Mouse (Mus musculus) stomach, embryonic 14.5 days (tissue): Measurements from ENCODE around the gene Boll. TPM values are rescaled to one million over a fixed set of nuclear protein-coding genes. Genes with fewer than 3 reads are reported as not detected.

Source experiments
- ATAC-seq: fragments of 200-750 bp; cut with Nextera tagmentation; 2 replicates; pipeline ENCODE4 v1.8.0; 2017; ENCODE audit warnings: low read depth, moderate TSS enrichment; ENCODE audit not compliant: insufficient number of reproducible peaks, insufficient read depth, low FRiP score
- H3K27ac ChIP-seq: fragments of 300-500 bp; sonication (generic); 2 replicates; pipeline ENCODE4 v1.5.1; 2014; ENCODE audit warnings: mild to moderate bottlenecking, low read length, moderate library complexity, mixed read lengths
- H3K27me3 ChIP-seq: fragments of 300-500 bp; sonication (generic); 2 replicates; pipeline ENCODE4 v1.6.1; 2014; ENCODE audit warnings: low read length, control low read depth, mixed read lengths; ENCODE audit not compliant: control insufficient read depth, insufficient read depth
- H3K36me3 ChIP-seq: fragments of 300-500 bp; sonication (generic); 2 replicates; pipeline ENCODE4 v1.6.1; 2014; ENCODE audit warnings: mild to moderate bottlenecking, control low read depth, low read length, moderate library complexity, mixed read lengths; ENCODE audit not compliant: control insufficient read depth, insufficient read depth
- H3K4me1 ChIP-seq: fragments of 300-500 bp; sonication (generic); 2 replicates; pipeline ENCODE4 v1.6.1; 2014; ENCODE audit warnings: low read length, control low read depth, mixed read lengths; ENCODE audit not compliant: control insufficient read depth, insufficient read depth
- H3K4me2 ChIP-seq: fragments of 300-500 bp; sonication (generic); replicated peaks from 2 replicates; pipeline ENCODE4 v1.6.1; 2014; ENCODE audit warnings: low read depth, low read length, control low read depth
- H3K4me3 ChIP-seq: fragments of 300-500 bp; sonication (generic); 2 replicates; pipeline ENCODE4 v1.5.1; 2014; ENCODE audit warnings: low read depth, low read length, control low read depth
- H3K9ac ChIP-seq: fragments of 300-500 bp; sonication (generic); replicated peaks from 2 replicates; pipeline ENCODE4 v1.6.1; 2014; ENCODE audit warnings: low read depth, mild to moderate bottlenecking, control low read depth, low read length, moderate library complexity, mixed read lengths
- H3K9me3 ChIP-seq: fragments of 300-500 bp; sonication (generic); 2 replicates; pipeline ENCODE4 v1.6.1; 2016; ENCODE audit warnings: low read depth, low read length, control low read depth; ENCODE audit not compliant: control insufficient read depth
- WGBS: fragments of 180-500 bp; shearing (Covaris S2); extraction: QIAGEN DNeasy Blood & Tissue Kit; methylation state at CpG from one replicate; pipeline ENCODE4 v1.1.7; 2014; 5-methylcytosine and 5-hydroxymethylcytosine counted together
- polyA plus RNA-seq: library from polyadenylated mRNA; unstranded; fragments of >200 nt; fragmentation: Nextera tagmentation; extraction: Ambion mirVana; gene quantifications from 2 replicates; pipeline ENCODE4 v1.2.1, GENCODE M21; 2014

Gene Boll
- polyA plus RNA-seq, 1 experiment from 2014 or later, result 0.38 TPM

GRCm38 (mm10) chr1:55236487-55236886 lies 126.8 kb downstream of the Boll start:
- no peaks in the 10 kb centered on the region for H3K36me3 ChIP-seq
- H3K4me1 ChIP-seq, result peaks cover 23% of the 10 kb centered on the region
- no peaks in the 10 kb centered on the region for H3K9me3 ChIP-seq
- H3K27me3 ChIP-seq, result no peaks in the 10 kb centered on the region
- 28% methylated on average over 5 of the region's 5 CpGs for WGBS
- no peak for ATAC-seq
- H3K9ac ChIP-seq, result peak overlapping the region; percentile 69; the same call in 1 of the 2 replicates
- H3K4me3 ChIP-seq, result peak overlapping the region; percentile 88
- no peak overlapping the region for H3K27ac ChIP-seq
- peak overlapping the region; percentile 98 for H3K4me2 ChIP-seq

GRCm38 (mm10) chr1:55234910-55235520 lies 128.3 kb downstream of the Boll start:
- WGBS, result 64% methylated on average over 16 of the region's 16 CpGs
- no peak overlapping the region for H3K4me2 ChIP-seq
- no peak for ATAC-seq
- H3K4me1 ChIP-seq, result peaks cover 17% of the 10 kb centered on the region
- no peaks in the 10 kb centered on the region for H3K9me3 ChIP-seq
- no peaks in the 10 kb centered on the region for H3K36me3 ChIP-seq
- H3K27me3 ChIP-seq, result no peaks in the 10 kb centered on the region
- H3K4me3 ChIP-seq, result no peak overlapping the region
- no peak overlapping the region for H3K9ac ChIP-seq
- H3K27ac ChIP-seq, result no peak overlapping the region

GRCm38 (mm10) chr1:55228256-55228884 lies 134.9 kb downstream of the Boll start:
- Histone ChIP-seq H3K27ac (no peak overlapping the region), H3K9ac (no peak overlapping the region), H3K4me3 (no peak overlapping the region), H3K27me3 (no peaks in the 10 kb centered on the region), H3K9me3 (no peaks in the 10 kb centered on the region), H3K4me1 (peaks cover 2% of the 10 kb centered on the region; the same call in 1 of the 2 replicates), H3K4me2 (no peak overlapping the region), H3K36me3 (no peaks in the 10 kb centered on the region)
- 85% methylated on average over 8 of the region's 8 CpGs for WGBS
- ATAC-seq, result no peak

- Histone ChIP-seq H3K4me3 (no peak overlapping the region), H3K9ac (no peak overlapping the region), H3K4me2 (no peak overlapping the region), H3K36me3 (no peaks in the 10 kb centered on the region), H3K4me1 (peaks cover 8% of the 10 kb centered on the region; the same call in 1 of the 2 replicates), H3K27ac (no peak overlapping the region), H3K9me3 (no peaks in the 10 kb centered on the region), H3K27me3 (no peaks in the 10 kb centered on the region)
- WGBS, result 50% methylated on average over 1 of the region's 1 CpGs
- ATAC-seq, result no peak
These were observed 135.9 kb downstream of the Boll start for GRCm38 (mm10) chr1:55227376-55227775.

- Histone ChIP-seq H3K4me3 (peak within 1 kb of the TSS; percentile 36), H3K36me3 (no peaks in the 10 kb centered on the region), H3K27me3 (no peaks in the 10 kb centered on the region), H3K4me1 (peaks cover 11% of the 10 kb centered on the region; the same call in 1 of the 2 replicates), H3K9ac (peak within 1 kb of the TSS; percentile 43), H3K4me2 (peak within 1 kb of the TSS; percentile 33), H3K27ac (peak within 1 kb of the TSS; percentile 58), H3K9me3 (no peaks in the 10 kb centered on the region)
- 3% methylated on average over 26 of the region's 26 CpGs for WGBS
- ATAC-seq, result no peak
These were observed 137.0 kb downstream of the Boll start, which contains the start of gene Rftn2 for GRCm38 (mm10) chr1:55226011-55226857. Gene Rftn2, minus strand, starts transcription at chr1:55226782.

GRCm38 (mm10) chr1:55225398-55225797 lies 137.9 kb downstream of the Boll start:
- Histone ChIP-seq H3K27ac (no peak overlapping the region; the same call in 1 of the 2 replicates), H3K27me3 (no peaks in the 10 kb centered on the region), H3K4me2 (peak overlapping the region; percentile 33), H3K36me3 (no peaks in the 10 kb centered on the region), H3K9me3 (no peaks in the 10 kb centered on the region), H3K4me1 (peaks cover 11% of the 10 kb centered on the region; the same call in 1 of the 2 replicates), H3K9ac (peak overlapping the region; percentile 21; the same call in 1 of the 2 replicates), H3K4me3 (peak overlapping the region; percentile 36)
- 46% methylated on average over 3 of the region's 3 CpGs for WGBS
- ATAC-seq, result no peak

- H3K9ac ChIP-seq, result no peak overlapping the region
- ATAC-seq, result no peak
- 0 out of 2 replicates have a peak overlapping the region, but pooled peaks have one; percentile 36 for H3K4me3 ChIP-seq
- peaks cover 11% of the 10 kb centered on the region; the same call in 1 of the 2 replicates for H3K4me1 ChIP-seq
- H3K27ac ChIP-seq, result no peak overlapping the region
- 71% methylated on average over 11 of the region's 11 CpGs for WGBS
- H3K9me3 ChIP-seq, result no peaks in the 10 kb centered on the region
- peak overlapping the region; percentile 33; the same call in 1 of the 2 replicates for H3K4me2 ChIP-seq
- H3K27me3 ChIP-seq, result no peaks in the 10 kb centered on the region
- H3K36me3 ChIP-seq, result no peaks in the 10 kb centered on the region
These were observed 139.2 kb downstream of the Boll start for GRCm38 (mm10) chr1:55224111-55224510.

- no peaks in the 10 kb centered on the region for H3K27me3 ChIP-seq
- H3K36me3 ChIP-seq, result no peaks in the 10 kb centered on the region
- no peak overlapping the region for H3K4me3 ChIP-seq
- WGBS, result 86% methylated on average over 7 of the region's 7 CpGs
- ATAC-seq, result no peak
- H3K27ac ChIP-seq, result no peak overlapping the region
- H3K4me1 ChIP-seq, result peaks cover 11% of the 10 kb centered on the region; the same call in 1 of the 2 replicates
- H3K4me2 ChIP-seq, result no peak overlapping the region
- no peaks in the 10 kb centered on the region for H3K9me3 ChIP-seq
- no peak overlapping the region for H3K9ac ChIP-seq
These were observed 140.2 kb downstream of the Boll start for GRCm38 (mm10) chr1:55223026-55223425.
